Mouse (Mus musculus) kidney, adult 2 months (tissue): ENCODE data around the gene Golph3. TPM values are rescaled to one million over a fixed set of nuclear protein-coding genes. Genes with fewer than 3 reads are reported as not detected.

Experiments used
- DNase-seq: peaks from one replicate; pipeline ENCODE4 v3.0.0; 2021
- H3K27ac ChIP-seq: fragments of 200-500 bp; 2 replicates; pipeline ENCODE4 v1.5.1; 2012; ENCODE audit warnings: low read depth, low read length, control low read depth, inconsistent platforms; ENCODE audit not compliant: insufficient read depth
- H3K27me3 ChIP-seq: fragments of 200-500 bp; replicated peaks from 2 replicates; pipeline ENCODE4 v1.6.1; 2012; ENCODE audit warnings: mild to moderate bottlenecking, moderate library complexity, low read length, inconsistent platforms; ENCODE audit not compliant: control insufficient read depth, insufficient read depth
- H3K36me3 ChIP-seq: fragments of 200-500 bp; 2 replicates; pipeline ENCODE4 v1.6.1; 2012; ENCODE audit warnings: mild to moderate bottlenecking, moderate library complexity, low read length, inconsistent platforms; ENCODE audit not compliant: control insufficient read depth, insufficient read depth
- H3K4me1 ChIP-seq: fragments of 200-500 bp; 2 replicates; pipeline ENCODE4 v1.6.1; 2011; ENCODE audit warnings: low read length; ENCODE audit not compliant: control insufficient read depth, insufficient read depth
- H3K4me3 ChIP-seq: fragments of 200-500 bp; 2 replicates; pipeline ENCODE4 v1.5.1; 2011; ENCODE audit warnings: mild to moderate bottlenecking, low read depth, low read length, control low read depth; ENCODE audit not compliant: insufficient read depth
- CTCF ChIP-seq: fragments of 200-500 bp; conservative IDR thresholded peaks from 2 replicates; pipeline ENCODE4 v1.5.1; 2011; ENCODE audit warnings: low read depth, mild to moderate bottlenecking, control low read depth, low read length, moderate library complexity, mixed read lengths; ENCODE audit not compliant: insufficient read depth, insufficient read length
- POLR2A ChIP-seq: fragments of 200-500 bp; IDR thresholded peaks from one replicate; pipeline ENCODE4 v1.6.1; 2011; ENCODE audit warnings: low read depth, low read length, control low read depth
- WGBS: fragments of 180-500 bp; shearing (Covaris S2); methylation state at CpG from one replicate; pipeline ENCODE4 v1.1.7; 2018; 5-methylcytosine and 5-hydroxymethylcytosine counted together
- polyA plus RNA-seq: library from polyadenylated mRNA; depleted of rRNA; stranded (reverse); fragments of >200 nt; gene quantifications from 2 replicates; pipeline ENCODE4 v1.2.3, GENCODE M21; 2012

The Golph3 gene
- polyA plus RNA-seq, 1 experiment = 73.6 TPM

DNA sequence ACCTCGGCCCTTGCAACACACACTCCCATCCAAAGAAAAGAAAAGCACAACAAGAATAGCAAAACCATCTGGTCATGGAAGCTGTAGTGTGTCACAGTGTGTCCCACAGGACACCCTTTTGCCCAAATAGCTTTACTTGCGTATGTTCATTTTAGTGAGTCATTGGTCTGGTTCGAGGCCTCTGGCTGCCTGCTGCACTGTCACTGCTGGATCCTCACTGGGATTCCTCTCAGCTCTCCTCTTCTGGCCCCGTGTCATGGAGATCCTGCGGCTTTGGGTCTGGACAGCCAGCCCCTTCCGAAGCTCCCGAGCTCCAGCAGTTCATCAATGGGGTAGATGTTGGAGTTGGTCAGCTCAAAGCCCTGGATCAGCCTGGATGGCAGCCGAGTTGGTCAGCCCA lies 2.8 kb upstream of the Golph3 start:
- no peaks in the 10 kb centered on the region for H3K27me3 ChIP-seq
- TF ChIP-seq POLR2A (no peak), CTCF (no peak)
- no peaks in the 10 kb centered on the region; the same call in 1 of the 2 replicates for H3K4me1 ChIP-seq
- H3K4me3 ChIP-seq = no peak overlapping the region
- no peak for DNase-seq
- no peak overlapping the region for H3K27ac ChIP-seq
- no peaks in the 10 kb centered on the region for H3K36me3 ChIP-seq
- 82% methylated on average over 8 of the region's 8 CpGs for WGBS

DNA sequence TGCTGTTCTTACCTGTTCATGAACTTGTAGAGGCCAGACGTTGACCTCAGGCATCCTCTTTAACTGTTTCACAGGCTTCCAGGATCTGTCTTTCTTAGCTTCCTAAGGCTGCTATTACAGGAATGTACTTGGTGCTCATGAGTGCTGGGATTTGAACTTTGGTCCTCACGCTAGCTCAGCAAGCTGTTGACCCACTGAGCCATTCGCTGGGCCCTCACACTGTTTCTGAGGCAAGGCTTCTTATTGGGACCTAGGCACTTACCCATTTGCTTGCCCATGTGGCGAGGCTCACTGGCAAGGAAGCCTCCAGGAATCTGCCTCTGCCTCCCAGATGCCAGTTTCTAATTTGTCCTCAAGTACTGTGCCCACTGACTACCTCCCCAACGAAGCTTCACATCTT lies 1.4 kb upstream of the Golph3 start:
- H3K27me3 ChIP-seq = no peaks in the 10 kb centered on the region
- DNase-seq = peak; percentile 47
- peaks cover 6% of the 10 kb centered on the region for H3K4me1 ChIP-seq
- TF ChIP-seq POLR2A (no peak), CTCF (no peak)
- no peaks in the 10 kb centered on the region for H3K36me3 ChIP-seq
- H3K27ac ChIP-seq = no peak overlapping the region
- WGBS = 40% methylated on average over 5 of the region's 5 CpGs
- H3K4me3 ChIP-seq = no peak overlapping the region

DNA sequence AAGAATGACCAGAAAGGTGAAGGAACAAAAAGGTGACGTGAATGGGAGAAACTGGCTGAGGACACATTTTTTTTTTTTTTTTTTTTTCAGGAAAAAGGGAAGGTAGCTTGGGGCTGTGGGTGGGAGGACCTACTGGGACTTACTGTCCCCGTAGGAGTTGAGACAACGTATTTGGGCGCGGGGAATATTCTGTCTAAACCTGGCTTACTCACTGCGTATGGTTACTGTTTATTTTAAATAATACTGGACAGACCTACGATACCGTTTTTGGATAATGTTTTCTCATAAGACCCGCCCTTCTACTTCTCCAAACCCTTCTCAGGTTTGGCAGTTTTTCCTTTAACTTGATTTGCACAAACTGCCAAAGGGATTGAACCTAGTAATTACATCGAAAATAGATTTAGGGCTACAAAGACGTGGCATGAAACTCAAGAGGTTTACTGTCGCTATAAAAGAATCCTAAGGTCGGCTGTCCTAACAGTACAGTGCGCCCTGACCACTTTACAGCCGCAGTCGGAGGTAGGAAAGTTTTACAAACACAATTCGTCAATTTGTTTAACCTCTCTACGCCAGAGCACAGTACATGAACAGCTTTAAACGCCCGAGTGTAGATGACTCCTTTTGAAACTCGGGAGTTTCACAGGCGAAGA lies 684 bp upstream of the Golph3 start:
- Histone ChIP-seq H3K27ac (peak overlapping the region; percentile 94), H3K4me3 (peak overlapping the region; percentile 92), H3K4me1 (peaks cover 7% of the 10 kb centered on the region), H3K36me3 (no peaks in the 10 kb centered on the region), H3K27me3 (no peaks in the 10 kb centered on the region)
- TF ChIP-seq CTCF (no peak), POLR2A (no peak)
- WGBS = 5% methylated on average over 22 of the region's 22 CpGs
- DNase-seq = no peak

DNA sequence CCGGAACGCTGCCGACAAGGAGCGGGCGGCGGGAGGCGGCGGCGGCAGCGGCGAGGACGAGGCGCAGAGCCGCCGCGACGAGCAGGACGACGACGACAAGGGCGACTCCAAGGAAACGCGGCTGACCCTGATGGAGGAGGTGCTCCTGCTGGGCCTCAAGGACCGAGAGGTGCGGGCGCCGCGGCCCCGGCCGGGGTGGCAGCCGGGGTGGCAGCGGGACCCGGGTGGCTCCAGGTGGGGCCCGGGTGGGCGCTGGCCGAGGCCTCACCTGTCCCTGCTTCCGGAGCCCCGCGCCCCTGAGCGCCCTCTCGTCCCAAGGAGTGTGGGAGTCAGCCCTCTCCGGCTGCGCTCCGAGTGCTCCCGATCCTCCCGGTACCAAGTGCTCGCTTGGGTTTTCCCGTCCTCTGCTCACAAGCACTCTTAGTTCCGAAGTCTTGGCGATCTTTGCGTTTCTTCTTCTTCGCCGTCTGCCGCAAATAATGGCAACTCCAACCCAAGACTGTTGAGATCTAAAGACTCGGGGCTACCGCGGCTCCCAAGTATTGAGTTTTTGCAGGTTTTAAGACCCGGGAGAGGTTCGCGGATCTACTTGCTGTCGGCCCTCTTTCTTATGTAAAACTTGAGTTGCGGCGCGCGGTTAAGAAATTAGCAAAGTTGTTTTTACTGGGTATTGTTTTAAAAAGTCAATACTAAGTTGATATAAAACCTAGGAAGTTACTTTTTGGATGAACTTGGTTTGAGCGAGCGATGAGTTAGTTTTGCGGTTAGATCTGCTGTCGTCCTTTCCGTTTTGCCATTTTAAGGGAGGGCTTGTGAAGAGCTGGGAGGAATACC lies 755 bp downstream of the Golph3 start, which contains the start of gene 1810049J17Rik:
1810049J17Rik (minus strand) TSS at position 112 of the 834 bp plus-strand sequence.
- DNase-seq = peak; percentile 52
- no peaks in the 10 kb centered on the region for H3K27me3 ChIP-seq
- H3K27ac ChIP-seq = peak within 1 kb of the TSS; percentile 99
- peaks cover 12% of the 10 kb centered on the region for H3K4me1 ChIP-seq
- peak within 1 kb of the TSS; percentile 92 for H3K4me3 ChIP-seq
- no peaks in the 10 kb centered on the region for H3K36me3 ChIP-seq
- TF ChIP-seq POLR2A (no peak), CTCF (no peak)
- WGBS = under 1% methylated on average over 69 of the region's 70 CpGs

DNA sequence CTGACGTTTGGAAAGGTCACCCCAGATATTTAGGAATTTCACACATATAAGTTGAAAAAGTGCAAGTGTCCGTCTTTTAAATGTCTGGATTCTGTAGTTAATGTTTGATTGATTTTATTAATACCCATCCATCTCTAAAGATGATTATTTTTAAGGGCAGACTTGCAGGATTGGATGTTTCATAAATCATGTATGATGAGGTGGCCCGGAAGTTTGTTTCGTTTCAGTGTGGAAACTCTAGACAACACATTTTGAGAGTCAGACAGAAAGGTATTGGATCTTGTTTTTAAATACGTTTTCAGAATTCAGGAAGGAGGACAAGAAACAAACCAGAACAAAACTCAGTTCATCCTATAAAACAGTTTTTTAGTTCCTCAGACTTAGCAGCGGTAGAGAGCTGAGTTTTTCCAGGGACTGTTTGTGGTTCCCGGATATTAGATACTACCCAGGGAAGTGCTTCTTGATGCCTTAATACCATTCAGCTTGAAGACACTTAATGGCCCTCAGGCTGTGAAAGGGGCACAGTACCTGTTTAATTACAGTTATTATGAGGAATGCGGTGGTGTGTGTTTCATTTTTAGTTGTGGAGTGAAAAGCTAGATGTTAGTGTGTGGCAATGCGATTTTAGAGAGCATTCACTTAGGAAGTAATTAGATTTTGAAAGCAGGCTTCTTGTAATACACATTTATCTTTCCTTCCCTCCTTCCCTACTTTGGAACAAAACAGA lies 1.6 kb downstream of the Golph3 start:
- no peak for TF ChIP-seq CTCF
- no peak for TF ChIP-seq POLR2A
- H3K4me1 ChIP-seq = peaks cover 12% of the 10 kb centered on the region
- H3K27me3 ChIP-seq = no peaks in the 10 kb centered on the region
- no peaks in the 10 kb centered on the region for H3K36me3 ChIP-seq
- H3K4me3 ChIP-seq = peak overlapping the region; percentile 92
- WGBS = 2% methylated on average over 9 of the region's 9 CpGs
- peak overlapping the region; percentile 99 for H3K27ac ChIP-seq
- DNase-seq = peak; percentile 14

DNA sequence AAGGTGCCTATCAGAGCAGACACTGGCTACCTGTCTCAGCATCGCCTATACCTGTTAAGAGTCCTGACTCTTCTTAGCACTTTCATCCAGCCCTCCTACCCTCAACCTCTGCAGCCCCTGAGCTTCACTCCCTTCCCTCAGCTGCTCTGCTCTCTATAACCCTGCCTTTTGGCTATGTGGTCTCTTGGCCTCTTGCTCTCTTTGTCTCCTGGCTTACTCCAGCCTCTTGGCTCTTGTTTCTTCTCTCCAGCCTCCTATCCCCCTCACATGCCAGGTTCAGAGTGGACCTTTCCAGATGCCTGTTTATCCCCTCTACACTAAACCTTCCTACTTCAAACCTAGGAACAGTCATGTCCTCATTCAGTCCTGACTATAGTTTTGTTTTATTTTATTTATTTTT lies 3.1 kb downstream of the Golph3 start:
- Histone ChIP-seq H3K4me1 (peaks cover 15% of the 10 kb centered on the region), H3K4me3 (no peak overlapping the region), H3K36me3 (no peaks in the 10 kb centered on the region), H3K27me3 (no peaks in the 10 kb centered on the region), H3K27ac (no peak overlapping the region)
- DNase-seq = no peak
- WGBS = 90% methylated on average over 1 of the region's 1 CpGs
- TF ChIP-seq CTCF = no peak
- TF ChIP-seq POLR2A = no peak

DNA sequence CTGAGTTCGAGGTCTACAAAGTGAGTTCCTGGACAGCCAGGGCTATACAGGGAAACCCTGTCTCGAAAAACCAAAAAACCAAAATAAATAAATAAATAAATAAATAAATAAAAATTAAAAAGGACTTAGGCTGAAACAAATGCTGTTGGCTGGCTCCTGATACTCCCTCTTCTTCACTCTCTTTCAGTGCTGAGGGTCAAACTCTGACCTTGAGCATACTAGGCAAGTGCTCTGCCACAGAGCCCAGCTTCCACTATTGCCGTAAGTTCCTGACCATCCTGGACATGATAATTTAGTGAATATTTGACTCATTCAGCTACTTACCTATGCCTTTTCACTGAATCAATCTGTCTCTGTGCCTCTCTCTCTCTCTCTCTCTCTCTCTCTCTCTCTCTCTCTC lies 9.1 kb downstream of the Golph3 start:
- TF ChIP-seq CTCF (no peak), POLR2A (no peak)
- H3K4me3 ChIP-seq = no peak overlapping the region
- H3K27me3 ChIP-seq = no peaks in the 10 kb centered on the region
- no peak overlapping the region for H3K27ac ChIP-seq
- WGBS = 60% methylated on average over 3 of the region's 3 CpGs
- H3K36me3 ChIP-seq = no peaks in the 10 kb centered on the region
- H3K4me1 ChIP-seq = peaks cover 27% of the 10 kb centered on the region
- DNase-seq = peak; percentile 40
